Mouse (Mus musculus) left cerebral cortex, postnatal 4 days (tissue): ENCODE measurements at regions not wholly inside any gene's neighbourhood (a gene's known extent, or its start where the extent isn't known, plus 50 kb on each side); places are given as distances from the start of the nearest gene placed in this dataset.

Experiments used
- DNase-seq: peaks from one replicate; pipeline ENCODE4 v3.0.0-alpha.2; 2022
- intact Hi-C: fragments of 180-260 bp; cut with DNase I; formaldehyde crosslinking; loops from one replicate; pipeline ENCODE4 v1.15.1; 2025

GRCm38 (mm10) chr2:148560013-148560773 is 112.2 kb upstream of the Nxt1 start:
- intact Hi-C loops = no loop called here
- no peak for DNase-seq

DNA sequence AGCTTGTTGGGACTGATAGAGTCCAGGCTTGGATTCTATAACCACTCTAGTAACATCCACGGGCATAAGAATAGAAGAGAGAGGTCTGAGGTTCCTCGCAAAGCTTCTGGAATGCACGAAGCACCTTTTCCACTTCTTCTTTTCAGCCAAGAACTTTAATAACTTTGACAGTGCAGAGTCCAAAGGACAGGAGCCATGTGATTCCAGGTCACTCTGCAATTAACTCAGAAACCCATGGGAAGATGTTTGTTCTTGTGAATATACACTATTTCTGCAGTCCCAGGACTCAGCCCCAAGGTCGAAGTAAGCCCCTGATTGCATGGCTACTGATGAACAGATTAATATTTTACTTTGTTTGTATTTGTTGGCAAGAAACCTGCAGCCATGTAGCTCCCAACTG is 113.0 kb upstream of the Nxt1 start:
- DNase-seq = no peak
- intact Hi-C loops = no loop called here

GRCm38 (mm10) chr2:148558365-148558764 is 114.0 kb upstream of the Nxt1 start:
- no peak for DNase-seq
- intact Hi-C loops = no loop called here

DNA sequence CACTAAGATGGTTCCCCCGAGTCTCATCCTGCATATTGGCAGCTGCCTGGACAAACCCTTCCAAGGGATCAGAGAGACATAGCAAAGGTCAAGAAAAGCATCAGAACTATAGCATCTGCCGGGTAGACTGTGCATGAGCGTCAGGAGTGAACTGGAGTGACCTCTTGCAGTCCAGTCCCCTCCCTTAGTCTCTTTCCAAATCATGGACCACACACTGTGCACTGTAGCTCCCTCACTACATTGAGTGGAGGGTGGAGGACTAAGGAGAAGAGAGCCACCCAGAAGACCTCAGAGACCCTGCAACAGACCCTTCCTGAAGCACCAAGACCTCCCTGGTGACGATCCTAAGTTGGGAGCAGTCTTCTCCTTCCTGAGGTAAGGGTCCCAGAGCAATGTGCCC is 107.8 kb upstream of the Cd93 start:
- intact Hi-C loops = no loop called here
- no peak for DNase-seq

- intact Hi-C loops = no loop called here
- DNase-seq = no peak
Observed at GRCm38 (mm10) chr2:148549618-148550017, 106.3 kb upstream of the Cd93 start.

- DNase-seq = no peak
- intact Hi-C loops = no loop called here
Observed at GRCm38 (mm10) chr2:148542340-148542739, 99.0 kb upstream of the Cd93 start.

- DNase-seq = no peak
- intact Hi-C loops = no loop called here
Observed at GRCm38 (mm10) chr2:148537914-148538510, 94.6 kb upstream of the Cd93 start.

GRCm38 (mm10) chr2:148537251-148537650 is 93.9 kb upstream of the Cd93 start:
- intact Hi-C loops = no loop called here
- no peak for DNase-seq

GRCm38 (mm10) chr2:148536608-148537007 is 93.2 kb upstream of the Cd93 start:
- no peak for DNase-seq
- intact Hi-C loops = no loop called here

GRCm38 (mm10) chr2:148535562-148536180 is 92.3 kb upstream of the Cd93 start:
- intact Hi-C loops = no loop called here

GRCm38 (mm10) chr2:148532051-148532450 is 88.7 kb upstream of the Cd93 start:
- intact Hi-C loops = no loop called here
- DNase-seq = no peak

More at GRCm38 (mm10) chr2:148535562-148536180, 92.3 kb upstream of the Cd93 start:
- peak; percentile 23 for DNase-seq

DNA sequence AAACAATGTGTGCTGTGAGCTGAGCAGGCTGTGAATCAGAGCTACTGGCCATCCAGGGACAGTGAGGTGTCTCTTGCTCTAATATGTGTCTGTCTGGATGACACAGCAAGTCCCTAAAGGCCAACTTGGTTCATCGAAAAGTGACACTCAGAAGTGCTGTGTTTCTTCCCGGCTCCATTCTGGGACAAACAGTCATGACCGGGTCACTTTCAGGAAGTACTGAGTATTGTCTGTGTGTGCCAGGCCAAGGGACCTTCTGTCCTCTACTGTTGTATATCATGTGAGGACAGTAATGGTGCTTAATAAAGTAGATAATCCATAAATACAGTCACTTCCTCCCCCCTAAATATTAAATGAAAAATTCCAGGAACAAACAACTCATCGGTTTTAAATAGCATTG is 87.2 kb upstream of the Cd93 start:
- intact Hi-C loops = no loop called here
- no peak for DNase-seq

GRCm38 (mm10) chr2:148529900-148530299 is 86.5 kb upstream of the Cd93 start:
- intact Hi-C loops = no loop called here
- DNase-seq = no peak

- DNase-seq = no peak
- intact Hi-C loops = no loop called here
Observed at GRCm38 (mm10) chr2:148527755-148528154, 84.4 kb upstream of the Cd93 start.

DNA sequence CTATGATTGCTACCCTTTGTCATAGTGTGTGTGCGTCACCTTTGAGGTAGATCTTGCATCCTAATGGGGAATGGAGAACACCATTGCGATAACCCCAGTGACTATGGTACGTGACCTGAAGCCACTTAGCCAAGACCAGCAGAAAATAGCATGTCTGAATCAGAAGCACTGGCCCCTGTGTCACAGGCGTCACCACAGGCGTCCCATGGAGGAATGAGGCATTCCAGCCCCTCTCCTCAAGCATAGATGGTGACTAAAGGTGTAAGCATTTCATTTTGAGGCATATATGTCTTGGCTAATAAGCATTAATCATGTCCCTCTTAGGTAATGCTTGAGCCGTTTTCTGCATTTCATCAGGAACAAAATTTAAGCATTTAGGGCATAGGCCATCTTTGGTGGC is 82.1 kb upstream of the Cd93 start:
- no peak for DNase-seq
- intact Hi-C loops = no loop called here

DNA sequence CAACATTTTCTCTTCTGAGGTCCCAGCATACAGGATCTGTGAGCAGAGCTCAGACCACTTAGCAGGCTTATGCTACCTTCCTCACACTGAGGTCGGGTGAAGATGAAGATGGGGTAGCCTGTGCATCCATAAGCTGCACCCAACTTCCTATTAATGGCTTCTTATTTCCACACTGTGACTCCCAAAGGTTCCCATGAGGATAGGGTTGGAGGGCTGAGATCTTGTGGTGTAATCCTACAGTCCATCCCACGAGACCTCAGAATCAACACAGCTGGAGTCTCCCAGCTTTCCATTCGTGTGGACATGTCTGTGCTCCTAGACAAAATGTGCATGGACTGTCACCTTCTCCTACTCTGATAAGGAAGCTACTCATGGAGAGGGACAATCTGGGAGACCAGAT is 80.0 kb upstream of the Cd93 start:
- intact Hi-C loops = no loop called here
- no peak for DNase-seq

DNA sequence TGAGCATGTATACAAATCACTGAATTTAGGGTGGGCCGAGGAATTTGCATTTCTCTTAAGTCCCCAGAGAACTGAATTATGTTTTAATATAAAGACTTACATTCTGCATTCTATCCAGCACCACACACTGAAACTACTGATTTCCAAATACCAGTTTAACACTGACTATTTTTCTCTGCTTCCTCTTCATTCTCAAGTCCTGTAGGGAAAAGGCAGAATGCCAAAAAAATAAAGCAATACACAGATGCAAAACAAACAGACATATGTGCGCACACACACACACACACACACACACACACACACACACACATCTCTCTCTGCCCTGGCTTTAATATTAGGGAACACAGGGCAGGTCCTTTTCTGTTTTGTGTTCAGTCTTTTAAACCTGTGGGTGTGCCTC is 79.6 kb upstream of the Cd93 start:
- DNase-seq = no peak
- intact Hi-C loops = no loop called here

GRCm38 (mm10) chr2:148521966-148522575 is 78.7 kb upstream of the Cd93 start:
- intact Hi-C loops = no loop called here
- DNase-seq = no peak

GRCm38 (mm10) chr2:148520291-148520690 is 76.9 kb upstream of the Cd93 start:
- no peak for DNase-seq
- intact Hi-C loops = no loop called here

GRCm38 (mm10) chr2:148519689-148520290 is 76.4 kb upstream of the Cd93 start:
- intact Hi-C loops = no loop called here

DNA sequence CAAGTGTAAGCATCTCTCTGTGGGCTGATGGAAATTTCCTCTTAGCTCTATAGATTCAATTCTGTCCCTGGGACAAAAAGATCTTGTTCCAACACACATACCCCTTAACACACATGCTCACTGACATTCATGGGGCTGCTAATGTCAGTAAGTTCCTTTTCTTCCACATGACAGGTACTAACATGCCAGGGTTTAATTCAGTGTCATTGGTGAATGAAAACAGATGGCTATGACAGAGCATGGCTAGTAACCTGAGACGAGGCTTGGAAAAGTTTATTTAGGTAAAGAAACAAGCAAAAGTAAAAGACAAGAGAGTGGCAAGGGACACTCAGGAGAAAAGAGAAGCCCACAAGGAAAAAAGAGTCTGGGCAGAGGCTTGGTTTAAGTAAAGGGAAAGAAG is 74.5 kb upstream of the Cd93 start:
- no peak for DNase-seq
- intact Hi-C loops = no loop called here

More at GRCm38 (mm10) chr2:148519689-148520290, 76.4 kb upstream of the Cd93 start:
- DNase-seq = no peak
